Mouse (Mus musculus): ENCODE data around the gene Bad.
A peak's percentile ranks its signal among the peaks of the same experiment; 100 is the strongest.

- TF ChIP-seq CTCF (IDR thresholded peaks at IDR 0.05; ENCODE audit: borderline replicate concordance, control insufficient read depth, extremely low read depth, insufficient read depth, low read length, poor library complexity) (peak; percentile 74), POLR2A (IDR thresholded peaks at IDR 0.05; ENCODE audit: control insufficient read depth, extremely low read depth, insufficient read depth, low read length, poor library complexity) (peak; percentile 86)
These were observed 19.8 kb upstream of the Bad start, which contains the start of gene Esrra for GRCm38 (mm10) chr19:6921647-6922567.

Measured in thymus, adult 2 months (tissue).